Mouse (Mus musculus): ENCODE data around the gene Selenop. TPM values are rescaled to one million over a fixed set of nuclear protein-coding genes. Genes with fewer than 3 reads are reported as not detected.
"Not testable (repeated sequence)": the region's sequence is repeated elsewhere in the genome, so short reads cannot be mapped to it uniquely, and the experiment has no call there.

Gene Selenop
- total RNA-seq (2014; fragmentation: Nextera tagmentation) (26.1 and 44.4 TPM in 2 replicates), total RNA-seq (2017) (36.1 and 62.1 TPM in 2 replicates)

- ATAC-seq (replicated peaks; ENCODE audit: low FRiP score, low TSS enrichment, poor library complexity, severe bottlenecking): no peak
These were observed at the start of gene Selenop for GRCm38 (mm10) chr15:3268247-3268646. Selenop (plus strand) TSS chr15:3268547.

- ATAC-seq (replicated peaks; ENCODE audit: low FRiP score, low TSS enrichment, poor library complexity, severe bottlenecking): not testable (repeated sequence)
These were observed 49.7 kb upstream of the Selenop start for GRCm38 (mm10) chr15:3218668-3219067.

DNA sequence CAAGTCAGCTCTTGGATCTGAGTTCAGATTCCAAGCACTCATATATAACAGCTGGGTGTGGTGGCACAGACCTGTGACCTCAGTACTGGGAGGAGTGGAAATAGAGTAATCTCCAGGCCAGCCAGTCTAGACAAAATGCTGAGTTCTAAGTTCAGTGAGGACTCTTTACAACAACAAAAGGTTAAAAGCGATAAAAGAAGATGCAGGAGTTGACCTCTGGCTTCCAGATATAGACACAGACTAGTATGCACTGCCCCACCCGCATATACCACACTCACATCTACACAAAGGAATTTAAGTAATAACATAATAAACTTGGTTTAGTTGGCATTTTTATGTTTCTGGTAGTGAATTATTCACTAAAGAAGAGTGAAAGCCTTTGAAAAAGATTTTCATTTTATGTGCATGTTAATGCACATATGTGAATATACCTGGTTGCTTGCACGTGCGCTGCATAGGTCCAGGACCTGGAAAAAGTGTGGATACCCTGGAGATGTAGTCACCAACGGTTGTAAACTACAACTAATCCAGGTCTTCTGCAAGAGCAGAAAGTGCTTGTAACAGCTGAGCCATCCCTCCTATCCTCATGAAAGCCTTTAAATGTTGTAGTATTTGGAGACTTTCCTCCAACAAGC is 45.4 kb upstream of the Selenop start:
- ATAC-seq (replicated peaks; ENCODE audit: low FRiP score, low TSS enrichment, poor library complexity, severe bottlenecking): no peak

DNA sequence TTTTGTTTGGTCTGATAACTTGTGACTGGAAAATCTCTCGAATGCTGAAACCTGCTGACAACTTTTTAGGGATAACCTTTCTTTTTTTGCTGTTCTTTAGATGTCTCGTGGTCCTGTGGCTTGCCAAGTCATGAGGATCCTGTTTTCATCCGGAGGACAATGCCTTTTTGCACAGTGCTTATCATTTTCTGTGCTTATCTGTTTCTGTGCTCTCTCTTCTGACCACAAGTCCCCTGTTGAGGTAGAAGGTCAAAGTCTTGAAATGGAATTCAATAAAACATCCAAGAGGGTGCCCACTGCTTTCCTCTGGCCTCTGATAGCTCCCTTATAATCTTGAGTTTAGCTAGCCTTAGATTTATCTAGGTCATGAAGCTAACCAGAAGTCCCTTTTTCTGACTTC is 41.8 kb upstream of the Selenop start:
- ATAC-seq (replicated peaks; ENCODE audit: low FRiP score, low TSS enrichment, poor library complexity, severe bottlenecking): no peak

GRCm38 (mm10) chr15:3228185-3228584 is 40.2 kb upstream of the Selenop start:
- no peak for ATAC-seq (replicated peaks; ENCODE audit: low FRiP score, low TSS enrichment, poor library complexity, severe bottlenecking)

GRCm38 (mm10) chr15:3228990-3229389 is 39.4 kb upstream of the Selenop start:
- ATAC-seq (replicated peaks; ENCODE audit: low FRiP score, low TSS enrichment, poor library complexity, severe bottlenecking): no peak

GRCm38 (mm10) chr15:3231004-3231403 is 37.3 kb upstream of the Selenop start:
- no peak for ATAC-seq (replicated peaks; ENCODE audit: low FRiP score, low TSS enrichment, poor library complexity, severe bottlenecking)

DNA sequence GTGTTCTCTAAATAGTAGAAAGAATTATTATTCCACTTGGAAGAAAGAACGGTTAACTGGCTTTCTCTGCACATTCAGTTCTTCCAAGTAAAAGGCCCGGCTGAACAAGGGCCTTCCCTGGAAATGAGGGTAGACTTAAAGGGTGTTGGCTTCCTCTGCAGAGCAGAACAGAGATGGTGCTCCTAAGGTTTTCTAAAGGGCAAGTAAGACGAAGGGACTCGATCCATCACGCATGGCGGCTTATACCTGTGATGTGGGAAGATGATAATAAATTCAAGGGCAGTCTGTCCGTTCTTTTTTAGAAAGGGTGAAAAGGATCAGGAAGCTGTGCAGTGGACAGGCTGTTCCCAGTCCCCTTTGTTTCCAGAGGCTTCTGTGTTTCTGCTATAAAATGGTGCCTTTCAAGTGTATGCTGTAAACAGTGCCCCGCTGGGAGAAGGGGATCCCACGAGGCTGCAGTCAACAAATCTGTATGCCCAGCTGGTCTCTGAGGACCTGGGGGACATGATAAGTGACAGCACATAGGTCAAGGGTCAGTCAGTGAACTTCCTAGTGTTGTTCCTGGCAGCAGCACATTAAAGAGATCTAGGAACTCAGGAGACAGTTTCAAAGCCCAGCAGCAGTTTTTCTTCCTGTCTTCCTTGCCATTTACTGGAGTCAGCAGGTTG is 36.0 kb upstream of the Selenop start:
- no peak for ATAC-seq (replicated peaks; ENCODE audit: low FRiP score, low TSS enrichment, poor library complexity, severe bottlenecking)

DNA sequence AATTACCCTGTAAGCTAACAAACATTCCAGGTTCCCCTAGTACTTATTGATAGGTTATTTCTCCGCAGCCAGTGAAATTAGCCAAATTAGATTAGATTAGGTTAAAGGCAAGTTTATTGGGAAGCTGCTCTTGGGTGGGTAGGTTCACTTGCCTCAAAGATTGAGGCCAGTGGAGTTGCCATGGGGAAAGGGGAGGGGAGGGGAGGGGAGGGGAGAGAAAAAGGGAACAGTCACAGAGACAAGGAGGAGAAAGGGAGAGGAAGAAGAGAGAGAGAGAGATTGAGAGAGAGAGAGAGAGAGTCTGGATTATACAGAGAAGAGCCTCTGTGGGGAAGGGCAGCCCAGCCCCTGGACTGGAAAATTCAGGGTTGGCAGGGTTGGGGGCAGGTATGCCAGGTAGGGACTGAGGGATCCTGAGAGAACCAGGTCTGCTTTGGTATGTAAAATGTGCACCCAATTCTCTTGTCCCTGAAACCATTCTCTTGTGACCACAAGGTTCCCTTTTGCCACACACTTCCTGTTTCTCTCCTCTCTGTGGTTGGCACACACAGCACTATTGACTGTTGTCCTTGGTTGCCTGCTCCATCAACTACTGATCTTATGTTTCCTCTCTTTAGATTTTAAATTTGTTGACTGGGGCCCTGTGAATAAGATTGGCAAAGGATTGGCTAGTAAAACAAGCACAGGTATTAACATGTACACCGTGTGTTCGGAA is 34.4 kb upstream of the Selenop start:
- peak; percentile 41; the same call in 1 of the 2 replicates for ATAC-seq (replicated peaks; ENCODE audit: low FRiP score, low TSS enrichment, poor library complexity, severe bottlenecking)

DNA sequence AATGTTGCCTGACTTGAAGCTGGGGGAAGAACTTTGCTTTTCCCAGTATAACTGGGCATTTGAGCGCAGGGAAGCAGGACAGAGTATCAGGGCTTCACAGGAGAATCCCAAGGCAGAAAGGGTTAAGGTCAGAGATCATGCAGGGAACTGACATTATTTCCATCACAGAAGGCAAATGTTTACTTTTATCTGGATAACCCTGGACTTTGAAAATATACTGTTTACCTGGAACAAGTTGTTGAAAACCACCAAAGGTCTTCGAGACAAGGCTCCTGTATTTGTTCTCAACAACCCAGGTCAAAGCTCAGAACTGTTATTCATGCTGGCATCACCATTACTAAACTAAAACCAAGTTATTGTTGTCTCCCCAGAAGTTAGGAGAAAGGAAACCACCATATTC is 32.0 kb upstream of the Selenop start:
- no peak for ATAC-seq (replicated peaks; ENCODE audit: low FRiP score, low TSS enrichment, poor library complexity, severe bottlenecking)

- no peak for ATAC-seq (replicated peaks; ENCODE audit: low FRiP score, low TSS enrichment, poor library complexity, severe bottlenecking)
These were observed 30.4 kb upstream of the Selenop start for GRCm38 (mm10) chr15:3237963-3238362.

- ATAC-seq (replicated peaks; ENCODE audit: low FRiP score, low TSS enrichment, poor library complexity, severe bottlenecking): not testable (repeated sequence)
These were observed 23.3 kb upstream of the Selenop start for GRCm38 (mm10) chr15:3245036-3245435.

- ATAC-seq (replicated peaks; ENCODE audit: low FRiP score, low TSS enrichment, poor library complexity, severe bottlenecking): no peak
These were observed 17.7 kb upstream of the Selenop start for GRCm38 (mm10) chr15:3250620-3251019.

- ATAC-seq (replicated peaks; ENCODE audit: low FRiP score, low TSS enrichment, poor library complexity, severe bottlenecking): no peak
These were observed 17.2 kb upstream of the Selenop start for GRCm38 (mm10) chr15:3251031-3251717.

- ATAC-seq (replicated peaks; ENCODE audit: low FRiP score, low TSS enrichment, poor library complexity, severe bottlenecking): no peak
These were observed 16.7 kb upstream of the Selenop start for GRCm38 (mm10) chr15:3251718-3252067.

DNA sequence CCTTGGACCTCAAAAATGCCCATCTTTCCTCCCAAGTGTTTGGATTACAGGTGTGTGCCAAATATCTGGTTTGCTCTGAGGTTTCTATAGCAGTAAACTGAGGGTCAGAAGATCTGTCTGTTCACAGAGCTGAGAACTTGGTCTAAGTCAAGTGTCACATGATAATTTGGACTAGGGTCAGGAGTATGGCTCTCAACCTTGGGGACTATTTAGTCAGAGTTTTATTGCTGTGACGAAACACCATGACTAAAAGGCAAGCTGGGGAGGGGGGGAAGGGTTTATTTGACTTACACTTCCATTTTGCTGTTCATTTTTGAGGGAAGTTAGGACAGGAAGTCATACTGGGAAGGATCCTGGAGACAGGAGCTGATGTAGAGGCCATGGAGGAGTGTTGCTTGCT is 9.3 kb upstream of the Selenop start:
- no peak for ATAC-seq (replicated peaks; ENCODE audit: low FRiP score, low TSS enrichment, poor library complexity, severe bottlenecking)

GRCm38 (mm10) chr15:3260309-3260708 is 8.0 kb upstream of the Selenop start:
- no peak for ATAC-seq (replicated peaks; ENCODE audit: low FRiP score, low TSS enrichment, poor library complexity, severe bottlenecking)

GRCm38 (mm10) chr15:3262883-3263282 is 5.5 kb upstream of the Selenop start:
- no peak for ATAC-seq (replicated peaks; ENCODE audit: low FRiP score, low TSS enrichment, poor library complexity, severe bottlenecking)

GRCm38 (mm10) chr15:3264293-3264692 is 4.1 kb upstream of the Selenop start:
- ATAC-seq (replicated peaks; ENCODE audit: low FRiP score, low TSS enrichment, poor library complexity, severe bottlenecking): no peak

DNA sequence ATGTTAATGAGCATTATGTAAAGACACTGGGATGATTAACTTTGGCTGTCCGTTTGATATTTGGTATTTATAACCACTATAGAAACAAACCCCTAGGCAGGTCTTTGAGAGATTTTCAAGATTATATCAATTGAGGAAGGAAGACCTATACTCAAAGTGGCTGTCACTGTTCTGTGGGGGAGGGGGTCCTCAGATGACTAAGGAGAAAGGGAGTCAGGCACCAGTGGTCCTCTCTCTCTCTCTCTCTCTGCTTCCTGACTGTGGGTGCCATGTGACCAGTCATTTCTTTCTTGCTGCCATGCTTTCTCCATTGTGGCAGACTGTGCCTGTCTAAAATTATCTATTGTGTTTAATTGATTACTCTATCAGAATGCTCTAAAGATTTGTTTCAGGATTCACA is 3.5 kb upstream of the Selenop start:
- no peak for ATAC-seq (replicated peaks; ENCODE audit: low FRiP score, low TSS enrichment, poor library complexity, severe bottlenecking)

Data from megakaryocyte-erythroid progenitor cell, adult 5-6 weeks (primary cell).